Mouse (Mus musculus) CH12.LX (cell line): ENCODE data around the gene Npffr2. TPM values are rescaled to one million over a fixed set of nuclear protein-coding genes. Genes with fewer than 3 reads are reported as not detected.

Experiments used
- DNase-seq: peaks from one replicate; pipeline ENCODE4 v3.0.0-alpha.2; 2013; ENCODE audit errors: extremely low read depth
- H3K27ac ChIP-seq: 2 replicates; pipeline ENCODE4 v1.5.1; 2012; ENCODE audit warnings: low read depth, mild to moderate bottlenecking, control low read depth, moderate library complexity; ENCODE audit not compliant: insufficient read depth
- H3K27me3 ChIP-seq: replicated peaks from 2 replicates; pipeline ENCODE3; 2012; ENCODE audit warnings: inconsistent platforms
- H3K36me3 ChIP-seq, 2 experiments: replicated peaks in 1 of 2; 2 replicates each; pipeline versions ENCODE3 to v1.6.1; 2012; ENCODE audit warnings: inconsistent platforms in 1 of 2, low read length in 1 of 2, mild to moderate bottlenecking in 1 of 2, mixed read lengths in 1 of 2, moderate library complexity in 1 of 2; ENCODE audit not compliant: control insufficient read depth in 1 of 2, insufficient read depth in 1 of 2
- H3K4me1 ChIP-seq, 2 experiments: 2 replicates each; pipeline ENCODE4 v1.6.1; 2012; ENCODE audit warnings: inconsistent platforms in 1 of 2, moderate library complexity in 1 of 2; ENCODE audit not compliant: insufficient read depth in 2 of 2, control insufficient read depth in 1 of 2
- H3K4me2 ChIP-seq: 2 replicates; pipeline ENCODE4 v1.6.1; 2012; ENCODE audit warnings: low read depth, mild to moderate bottlenecking, control low read depth; ENCODE audit not compliant: poor library complexity, insufficient read depth, severe bottlenecking
- H3K4me3 ChIP-seq, 3 experiments: fragments of 150-350 bp in 1 of 3; sonication (generic) in 1 of 3; replicated peaks in 1 of 3; 2 replicates each; pipeline versions ENCODE3 to v1.5.1; 2011 to 2012; ENCODE audit warnings: low read depth in 2 of 3, low read length in 2 of 3, mild to moderate bottlenecking in 2 of 3, moderate library complexity in 2 of 3, control low read depth in 1 of 3, improper control_type of control experiment in 1 of 3, inconsistent platforms in 1 of 3, mixed read lengths in 1 of 3; ENCODE audit not compliant: poor library complexity in 1 of 3
- H3K79me2 ChIP-seq: replicated peaks from 2 replicates; pipeline ENCODE4 v1.6.1; 2012; ENCODE audit warnings: mild to moderate bottlenecking, moderate library complexity; ENCODE audit not compliant: control insufficient read depth, poor library complexity, insufficient read depth, severe bottlenecking; ENCODE audit errors: extremely low read depth
- H3K9ac ChIP-seq: 2 replicates; pipeline ENCODE4 v1.6.1; 2012; ENCODE audit warnings: low read depth, mild to moderate bottlenecking, control low read depth, moderate library complexity; ENCODE audit not compliant: insufficient read depth
- H3K9me3 ChIP-seq: replicated peaks from 2 replicates; pipeline ENCODE3; 2012; ENCODE audit warnings: low read length, inconsistent platforms, mixed read lengths
- BHLHE40 ChIP-seq: IDR thresholded peaks from 2 replicates; pipeline ENCODE4 v1.6.1; 2011; ENCODE audit warnings: mild to moderate bottlenecking, low read depth, low read length, improper control_type of control experiment
- CTCF ChIP-seq, 2 experiments: IDR thresholded peaks in 1 of 2; conservative IDR thresholded peaks in 1 of 2; 2 replicates each; pipeline ENCODE4 v1.5.1; 2011 to 2012; ENCODE audit warnings: low read depth in 2 of 2, low read length in 2 of 2, improper control_type of control experiment in 1 of 2, inconsistent platforms in 1 of 2, mild to moderate bottlenecking in 1 of 2, moderate library complexity in 1 of 2
- E2F4 ChIP-seq: IDR thresholded peaks from 2 replicates; pipeline ENCODE4 v1.6.1; 2011; ENCODE audit warnings: low read depth, low read length, improper control_type of control experiment; ENCODE audit not compliant: insufficient replicate concordance
- GABPA ChIP-seq: IDR thresholded peaks from 2 replicates; pipeline ENCODE4 v1.6.1; 2012; ENCODE audit warnings: low read depth, low read length, improper control_type of control experiment, inconsistent platforms; ENCODE audit not compliant: insufficient replicate concordance
- HCFC1 ChIP-seq: IDR thresholded peaks from 2 replicates; pipeline ENCODE4 v1.6.1; 2012; ENCODE audit warnings: low read depth, mild to moderate bottlenecking, inconsistent platforms, low read length, improper control_type of control experiment
- IRF4 ChIP-seq: IDR thresholded peaks from 2 replicates; pipeline ENCODE4 v1.6.1; 2014; ENCODE audit warnings: low read depth, mild to moderate bottlenecking, inconsistent platforms, low read length, improper control_type of control experiment
- JUND ChIP-seq: conservative IDR thresholded peaks from 2 replicates; pipeline ENCODE4 v1.6.1; 2011; ENCODE audit warnings: low read depth, low read length, improper control_type of control experiment
- KAT2A ChIP-seq: IDR thresholded peaks from 2 replicates; pipeline ENCODE4 v1.6.1; 2012; ENCODE audit warnings: low read length, improper control_type of control experiment, inconsistent platforms; ENCODE audit not compliant: insufficient replicate concordance
- MAX ChIP-seq: IDR thresholded peaks from 2 replicates; pipeline ENCODE4 v1.6.1; 2011; ENCODE audit warnings: low read length, improper control_type of control experiment
- PAX5 ChIP-seq: IDR thresholded peaks from 2 replicates; pipeline ENCODE4 v1.6.1; 2012; ENCODE audit warnings: low read length, inconsistent platforms, mixed read lengths
- SMC3 ChIP-seq: IDR thresholded peaks from 2 replicates; pipeline ENCODE4 v1.6.1; 2011; ENCODE audit warnings: low read depth, low read length, improper control_type of control experiment
- TCF12 ChIP-seq: IDR thresholded peaks from 2 replicates; pipeline ENCODE4 v1.6.1; 2014; ENCODE audit warnings: low read depth, mild to moderate bottlenecking, inconsistent platforms, low read length, improper control_type of control experiment
- UBTF ChIP-seq: IDR thresholded peaks from 2 replicates; pipeline ENCODE4 v1.6.1; 2012; ENCODE audit warnings: low read depth, mild to moderate bottlenecking, inconsistent platforms, low read length, improper control_type of control experiment, moderate library complexity
- ZC3H11A ChIP-seq: IDR thresholded peaks from 2 replicates; pipeline ENCODE4 v1.6.1; 2012; ENCODE audit warnings: low read depth, mild to moderate bottlenecking, inconsistent platforms, low read length, improper control_type of control experiment
- ZNF384 ChIP-seq: IDR thresholded peaks from 2 replicates; pipeline ENCODE4 v1.6.1; 2012; ENCODE audit warnings: low read depth, low read length, improper control_type of control experiment, inconsistent platforms
- dilution Hi-C: fragments of 300-500 bp; cut with MboI; formaldehyde crosslinking; loops from 2 replicates; pipeline ENCODE4 v1.14.3; 2020; ENCODE audit warnings: low sequenced_read_pairs; ENCODE audit not compliant: extremely low pct_unique_long_range_greater_than_20kb, extremely low pct_ligation_motif_present
- in situ Hi-C: fragments of 300-500 bp; cut with MboI; formaldehyde crosslinking; loops from 3 replicates; pipeline ENCODE4 v1.14.3; 2019; ENCODE audit warnings: low sequenced_read_pairs, low pct_ligation_motif_present, low pct_unique_long_range_greater_than_20kb, mixed read lengths
- polyA plus RNA-seq: library from polyadenylated mRNA; unstranded; fragments of >175 nt; gene quantifications from 2 replicates; pipeline ENCODE4 v1.2.1, GENCODE M21; 2012; ENCODE audit warnings: low read depth; ENCODE audit not compliant: insufficient read length
- total RNA-seq, 2 experiments: library from RNA; depleted of rRNA; stranded (reverse); fragments of 300-350 nt in 1 of 2; fragments of >200 nt in 1 of 2; gene quantifications; 2 replicates each; pipeline ENCODE4 v1.2.3; 2012 to 2014

Npffr2 gene
- total and polyA plus RNA-seq, 3 experiments: not detected

GRCm38 (mm10) chr5:89585021-89585420 lies 57.8 kb downstream of the Npffr2 start:
- TF ChIP-seq MAX (no peak), UBTF (no peak), E2F4 (no peak), JUND (no peak), BHLHE40 (no peak), CTCF (conservative IDR thresholded peaks at IDR 0.05 in 1 of 2, IDR thresholded peaks at IDR 0.05 in 1 of 2; ENCODE audit: low read depth in 2 of 2, low read length in 2 of 2) (no peak), GABPA (no peak), SMC3 (no peak), IRF4 (no peak), HCFC1 (no peak)
- dilution Hi-C loops (no loop called here), in situ Hi-C loops (no loop called here)
- no peak for DNase-seq
- Histone ChIP-seq H3K4me2 (no peak overlapping the region), H3K9me3 (peaks cover 2% of the 10 kb centered on the region), H3K9ac (no peak overlapping the region), H3K79me2 (no peaks in the 10 kb centered on the region), H3K4me1 (no peaks in the 10 kb centered on the region), H3K36me3 (no peaks in the 10 kb centered on the region), H3K27me3 (no peaks in the 10 kb centered on the region), H3K27ac (no peak overlapping the region), H3K4me3 (no peak overlapping the region)

- H3K27me3 ChIP-seq: no peaks in the 10 kb centered on the region
- H3K9ac ChIP-seq: no peak overlapping the region
- H3K36me3 ChIP-seq: no peaks in the 10 kb centered on the region
- no peak overlapping the region for H3K4me3 ChIP-seq
- DNase-seq: no peak
- H3K9me3 ChIP-seq: peaks cover 3% of the 10 kb centered on the region
- H3K4me1 ChIP-seq: no peaks in the 10 kb centered on the region
- no peak overlapping the region for H3K27ac ChIP-seq
- in situ Hi-C loops: no loop called here
- no peak for TF ChIP-seq GABPA
- TF ChIP-seq ZC3H11A: no peak
- no peak for TF ChIP-seq E2F4
- TF ChIP-seq PAX5: no peak
- no peak for TF ChIP-seq SMC3
- TF ChIP-seq, all 38 proteins: peak for 0
- dilution Hi-C loops: no loop called here
- Histone ChIP-seq H3K79me2 (no peaks in the 10 kb centered on the region), H3K4me2 (no peak overlapping the region)
These were observed 65.1 kb downstream of the Npffr2 start for GRCm38 (mm10) chr5:89592301-89592700.

GRCm38 (mm10) chr5:89611322-89612015 lies 84.2 kb downstream of the Npffr2 start:
- TF ChIP-seq E2F4 (no peak), KAT2A (no peak), TCF12 (no peak), ZNF384 (no peak), MAX (no peak), BHLHE40 (no peak)
- Histone ChIP-seq H3K4me2 (no peak overlapping the region), H3K9me3 (peaks cover 17% of the 10 kb centered on the region), H3K27ac (no peak overlapping the region), H3K27me3 (no peaks in the 10 kb centered on the region), H3K4me1 (peaks cover 0 to 7% of the 10 kb centered on the region in 2 experiments; a peak in 2 of 4 replicates), H3K4me3 (no peak overlapping the region), H3K36me3 (no peaks in the 10 kb centered on the region), H3K9ac (no peak overlapping the region), H3K79me2 (no peaks in the 10 kb centered on the region)
- in situ Hi-C loops: no loop called here
- dilution Hi-C loops: no loop called here
- peak; percentile 31 for DNase-seq
